Mouse (Mus musculus): ENCODE measurements around the gene Syt10.
"Not testable (repeated sequence)": the region's sequence is repeated elsewhere in the genome, so short reads cannot be mapped to it uniquely, and the experiment has no call there.

Gene Syt10

DNA sequence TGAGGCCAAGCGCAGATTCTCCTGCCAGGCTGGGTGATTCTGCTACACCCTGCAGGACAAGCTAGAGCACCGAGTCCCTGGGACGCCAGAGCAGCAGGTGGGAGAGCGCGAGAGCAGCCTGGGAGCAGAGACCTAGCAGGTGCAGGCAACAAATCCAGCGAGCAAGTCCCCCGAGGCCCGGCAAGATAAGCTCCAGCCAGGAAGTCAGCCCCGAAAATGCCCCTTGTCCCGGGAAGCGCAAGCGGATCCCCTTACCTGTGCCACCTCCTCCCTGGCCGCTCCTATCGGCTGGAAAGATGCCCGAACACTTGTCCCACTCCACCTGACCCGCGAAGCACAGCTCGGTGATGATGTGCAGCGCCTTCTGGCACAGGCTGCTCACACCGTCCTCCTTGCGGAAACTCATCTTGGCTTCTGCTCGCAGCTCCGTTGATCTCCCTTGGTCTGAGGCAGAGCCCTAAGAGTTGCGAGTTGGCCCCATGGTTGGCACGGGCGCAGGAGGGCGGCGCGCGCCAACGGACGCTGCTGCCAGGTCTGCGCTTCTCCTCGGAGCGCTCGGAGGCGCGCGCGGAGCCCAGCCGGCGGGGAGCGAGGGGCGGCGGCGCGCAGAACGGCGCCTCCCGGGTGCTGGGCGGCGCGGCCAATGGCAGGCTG, at the start of gene Syt10:
Gene Syt10, minus strand, starts transcription at position 497 of the 654 bp plus-strand sequence.
- in situ Hi-C loops (cut with MboI; ENCODE audit: unreplicated experiment in 2 of 2) = no loop called here

DNA sequence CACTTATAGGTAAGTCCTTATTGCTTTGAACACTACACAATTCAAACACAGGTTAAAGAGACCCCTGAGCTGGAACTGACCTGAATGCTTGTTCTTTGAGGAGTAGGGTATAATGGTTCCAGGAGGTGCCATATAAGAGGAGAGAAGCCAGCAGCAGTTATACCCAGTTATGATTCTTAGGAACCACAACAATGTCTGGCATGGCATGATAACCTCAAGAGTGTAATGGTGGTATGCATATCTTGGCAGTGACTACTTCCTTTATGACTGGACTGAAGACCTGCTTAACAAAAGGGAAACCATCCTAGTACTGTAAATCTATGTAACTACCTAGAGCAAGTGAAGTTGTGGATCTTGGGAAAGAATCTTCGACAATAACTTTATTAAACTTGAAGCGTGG, 42.1 kb upstream of the Syt10 start:
- in situ Hi-C loops (cut with MboI; ENCODE audit: unreplicated experiment in 2 of 2) = no loop called here

DNA sequence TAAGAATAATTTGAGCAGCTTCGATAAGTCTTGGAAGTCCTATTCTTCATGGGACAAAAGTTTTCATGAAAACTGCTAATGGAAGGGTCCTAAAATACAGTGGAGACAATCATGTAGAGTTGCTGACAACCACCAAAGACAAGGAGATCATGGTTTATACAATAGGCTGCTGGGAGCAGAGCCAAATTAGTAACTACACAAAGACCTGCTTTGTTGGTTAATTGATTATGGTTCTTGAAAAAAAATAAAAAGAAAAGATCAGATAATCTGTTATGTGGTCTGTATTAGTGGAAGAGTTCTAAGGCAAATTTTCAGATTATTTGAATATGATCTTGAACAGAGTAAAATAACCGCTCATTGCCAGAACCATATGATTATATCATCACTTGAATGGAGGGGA, 37.3 kb upstream of the Syt10 start:
- in situ Hi-C loops (cut with MboI; ENCODE audit: unreplicated experiment in 2 of 2) = no loop called here

DNA sequence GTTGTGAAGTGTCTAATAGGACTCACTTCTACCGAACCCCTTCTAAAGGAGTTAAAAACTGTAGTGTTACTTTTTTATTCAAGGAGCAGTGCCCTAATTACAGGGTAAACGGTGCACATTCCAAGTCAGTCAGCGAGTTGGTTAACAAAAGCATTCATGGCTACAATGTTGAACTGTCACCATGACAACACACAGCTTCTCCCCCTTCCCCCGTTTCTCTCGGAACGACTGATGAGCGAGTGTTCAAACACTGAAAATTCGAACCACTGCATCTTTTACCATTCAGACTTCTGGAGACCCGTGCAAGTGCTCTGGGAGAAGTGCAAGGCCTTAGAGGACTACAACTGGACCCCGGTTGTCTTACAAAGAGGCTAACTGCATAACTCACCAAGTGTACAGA, 25.6 kb downstream of the Syt10 start:
- in situ Hi-C loops (cut with MboI; ENCODE audit: unreplicated experiment in 2 of 2) = no loop called here

DNA sequence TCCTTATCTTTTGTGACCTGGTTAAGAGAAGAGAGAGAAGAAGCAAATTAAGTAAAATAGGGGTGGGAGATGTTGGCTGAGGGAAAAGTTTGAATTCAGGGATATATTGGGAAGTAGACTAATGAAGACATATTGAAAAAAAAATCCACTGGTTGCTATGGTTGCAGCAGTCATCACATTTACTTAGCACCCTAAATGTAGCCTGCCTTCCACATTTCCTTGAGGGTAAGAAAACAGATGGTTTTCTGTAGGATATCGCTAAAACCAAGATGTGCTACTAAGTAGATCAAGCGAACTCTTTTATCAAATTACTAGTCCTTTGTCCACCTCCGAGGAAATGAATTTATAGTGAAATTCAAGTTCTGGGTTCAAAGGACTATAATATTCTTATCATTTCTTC, 37.2 kb downstream of the Syt10 start:
- in situ Hi-C loops (cut with MboI; ENCODE audit: unreplicated experiment in 2 of 2) = no loop called here

DNA sequence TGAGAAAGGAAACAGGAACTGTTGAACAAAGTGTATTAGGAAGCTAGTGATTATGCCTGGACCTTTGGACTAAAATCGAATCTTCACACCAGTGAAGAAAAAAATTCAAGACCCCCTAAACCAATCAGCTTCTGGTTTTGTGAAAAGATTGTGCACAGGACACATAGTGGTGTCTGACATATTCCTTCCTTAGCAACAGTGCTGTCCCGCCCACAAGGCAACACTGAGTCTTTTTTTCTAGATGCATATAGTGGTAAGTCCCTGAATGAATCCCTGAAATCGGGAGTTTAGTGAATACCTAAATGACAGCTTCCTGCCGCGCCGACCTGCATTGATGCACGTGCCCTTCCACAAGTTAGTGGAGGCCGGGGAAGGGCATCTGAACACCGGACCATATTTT, 61.7 kb downstream of the Syt10 start:
- in situ Hi-C loops (cut with MboI; ENCODE audit: unreplicated experiment in 2 of 2) = no loop called here

DNA sequence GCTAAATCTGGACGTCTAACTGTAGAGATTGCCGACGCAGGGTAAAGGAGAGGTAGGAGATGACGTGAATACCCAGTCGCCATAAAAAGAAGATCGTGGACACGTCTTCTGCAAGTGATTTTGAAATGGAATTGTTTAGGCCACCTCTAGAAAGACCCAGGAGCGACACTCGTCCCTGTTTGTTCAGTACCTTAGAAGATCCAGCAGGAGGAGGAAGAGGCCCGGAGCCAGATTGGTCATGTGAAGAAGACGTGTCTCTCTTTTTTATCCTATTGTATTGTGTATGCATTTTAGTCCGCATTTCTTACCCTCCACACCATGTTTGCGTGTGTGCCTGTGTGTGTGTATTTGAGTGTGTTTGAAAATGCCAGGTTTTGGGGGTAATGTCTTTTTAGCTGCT, 75.6 kb downstream of the Syt10 start:
- in situ Hi-C loops (cut with MboI; ENCODE audit: unreplicated experiment in 2 of 2) = not testable (repeated sequence)

DNA sequence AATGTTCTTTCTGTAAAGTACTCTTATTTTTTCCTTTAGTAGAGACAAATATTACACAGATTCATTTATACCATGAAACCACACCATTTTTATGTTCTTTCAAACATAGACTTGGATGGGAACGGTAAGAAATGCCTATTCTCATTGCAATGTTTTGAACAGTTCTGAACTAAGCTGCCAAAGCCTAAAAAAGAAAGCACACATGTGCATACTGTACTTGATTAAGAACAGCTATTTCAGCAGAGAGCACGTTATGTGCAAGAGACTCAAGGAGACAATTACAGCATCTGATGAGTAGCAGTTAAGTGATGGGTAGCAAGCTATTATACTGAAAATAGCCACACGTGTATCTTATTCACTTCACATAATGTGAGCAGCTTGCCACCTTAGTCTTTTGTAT, 108.0 kb downstream of the Syt10 start:
- in situ Hi-C loops (cut with MboI; ENCODE audit: unreplicated experiment in 2 of 2) = no loop called here
